Mouse (Mus musculus): ENCODE results near the gene Parn.

DNA sequence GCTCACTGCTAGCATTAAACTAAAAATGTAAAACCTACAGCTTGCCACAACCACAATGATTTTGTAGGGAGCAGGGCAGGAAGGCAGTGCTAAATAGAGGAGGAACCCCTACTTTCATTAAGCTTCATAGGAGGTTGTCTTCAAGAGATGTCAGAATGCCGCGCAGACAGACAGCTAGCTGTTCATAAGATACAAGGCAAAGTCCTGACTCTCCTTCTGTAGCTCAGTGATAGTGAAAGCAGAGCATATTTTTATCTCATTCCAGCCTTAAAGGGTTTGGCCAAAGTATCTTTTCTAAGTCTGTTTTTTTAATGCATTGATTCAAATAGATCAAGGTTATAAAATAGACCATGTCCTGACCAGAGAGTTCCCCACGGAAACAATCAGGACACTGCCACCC lies 47.8 kb downstream of the Parn start:
- TF ChIP-seq CTCF (IDR thresholded peaks at IDR 0.05; ENCODE audit: borderline replicate concordance, extremely low read depth, insufficient read depth, insufficient read length): no peak
- no peak for TF ChIP-seq POLR2A (IDR thresholded peaks at IDR 0.05; ENCODE audit: borderline replicate concordance, extremely low read depth, insufficient read depth, insufficient read length, poor library complexity, severe bottlenecking)
